Mouse (Mus musculus): ENCODE measurements at regions not wholly inside any gene's neighbourhood (a gene's known extent, or its start where the extent isn't known, plus 50 kb on each side); places are given as distances from the start of the nearest gene placed in this dataset. TPM values are rescaled to one million over a fixed set of nuclear protein-coding genes. Genes with fewer than 3 reads are reported as not detected.

- H3K27ac ChIP-seq (ENCODE audit: low read length) = no peak overlapping the region
- H3K4me2 ChIP-seq (replicated peaks; ENCODE audit: low read depth, low read length) = no peak overlapping the region
- no peak overlapping the region for H3K9ac ChIP-seq (replicated peaks; ENCODE audit: low read length)
- no peak for ATAC-seq (ENCODE audit: low FRiP score, low TSS enrichment)
- H3K9me3 ChIP-seq (ENCODE audit: low read length) = no peaks in the 10 kb centered on the region
- WGBS = 62% methylated on average over 3 of the region's 3 CpGs
- no peaks in the 10 kb centered on the region for H3K27me3 ChIP-seq (ENCODE audit: insufficient read depth, low read length)
- H3K36me3 ChIP-seq (ENCODE audit: insufficient read depth, low read length) = no peaks in the 10 kb centered on the region
- H3K4me1 ChIP-seq (ENCODE audit: insufficient read depth, low read length) = no peaks in the 10 kb centered on the region
- no peak overlapping the region for H3K4me3 ChIP-seq (ENCODE audit: low read length)
These were observed 787.4 kb downstream of the Bcl11a start for GRCm38 (mm10) chr11:24865067-24865796.

Small RNA genes lying in the stretch of these regions (microRNA-seq; reads per million reads assigned to microRNA genes)
- gene Gm25507 = not detected

Data from kidney, embryonic 16.5 days (tissue).